Mouse (Mus musculus) heart, adult 2 months (tissue): ENCODE results near the gene Parp4. TPM values are rescaled to one million over a fixed set of nuclear protein-coding genes. Genes with fewer than 3 reads are reported as not detected.
A peak's percentile ranks its signal among the peaks of the same experiment; 100 is the strongest.

Experiments used
- DNase-seq, 2 experiments: peaks; one replicate each; pipeline ENCODE4 v3.0.0; 2021
- H3K27ac ChIP-seq: fragments of 200-600 bp; 2 replicates; pipeline ENCODE4 v1.8.1; 2022
- H3K27me3 ChIP-seq: fragments of 200-500 bp; 2 replicates; pipeline ENCODE4 v1.6.1; 2012; ENCODE audit warnings: mild to moderate bottlenecking, low read length, inconsistent platforms, mixed read lengths; ENCODE audit not compliant: control insufficient read depth, insufficient read depth
- H3K36me3 ChIP-seq: fragments of 200-500 bp; 2 replicates; pipeline ENCODE4 v1.6.1; 2012; ENCODE audit warnings: low read length, inconsistent platforms; ENCODE audit not compliant: control insufficient read depth, insufficient read depth
- H3K4me1 ChIP-seq: fragments of 200-500 bp; 2 replicates; pipeline ENCODE4 v1.6.1; 2011; ENCODE audit warnings: low read length; ENCODE audit not compliant: control insufficient read depth, insufficient read depth
- H3K4me3 ChIP-seq: fragments of 200-600 bp; 2 replicates; pipeline ENCODE4 v1.8.1; 2022
- H3K79me2 ChIP-seq: fragments of 200-500 bp; replicated peaks from 2 replicates; pipeline ENCODE4 v1.6.1; 2012; ENCODE audit warnings: mild to moderate bottlenecking, inconsistent platforms, low read length, moderate library complexity, mixed read lengths; ENCODE audit not compliant: control insufficient read depth, insufficient read depth
- H3K9ac ChIP-seq: fragments of 200-500 bp; 2 replicates; pipeline ENCODE4 v1.6.1; 2012; ENCODE audit warnings: low read depth, mild to moderate bottlenecking, control low read depth, inconsistent platforms, low read length, mixed read lengths
- CTCF ChIP-seq: fragments of 200-600 bp; IDR thresholded peaks from 2 replicates; pipeline ENCODE4 v1.8.1; 2022; ENCODE audit warnings: antibody characterized with exemption, mild to moderate bottlenecking, moderate library complexity
- EP300 ChIP-seq: fragments of 200-500 bp; IDR thresholded peaks from 2 replicates; pipeline ENCODE4 v1.6.1; 2011; ENCODE audit warnings: low read depth, low read length, control low read depth; ENCODE audit not compliant: insufficient read depth
- POLR2A ChIP-seq: fragments of 200-500 bp; IDR thresholded peaks from 2 replicates; pipeline ENCODE4 v1.6.1; 2011; ENCODE audit warnings: mild to moderate bottlenecking, low read depth, low read length, control low read depth; ENCODE audit not compliant: insufficient read depth
- WGBS: fragments of 180-500 bp; shearing (Covaris S2); methylation state at CpG from one replicate; pipeline ENCODE4 v1.1.7; 2018; 5-methylcytosine and 5-hydroxymethylcytosine counted together
- intact Hi-C: fragments of 180-260 bp; cut with DNase I; formaldehyde crosslinking; loops from one replicate; pipeline ENCODE4 v1.15.1; 2025
- polyA plus RNA-seq: library from polyadenylated mRNA; depleted of rRNA; stranded (reverse); fragments of >200 nt; gene quantifications from 2 replicates; pipeline ENCODE4 v1.2.3, GENCODE M21; 2012
- total RNA-seq, 2 experiments: library from RNA; stranded (reverse); gene quantifications; 2 replicates each; pipeline ENCODE4 v1.2.3; 2021

The Parp4 gene
- total and polyA plus RNA-seq, 3 experiments = 9.2 to 33.9 (median 27.1) TPM

DNA sequence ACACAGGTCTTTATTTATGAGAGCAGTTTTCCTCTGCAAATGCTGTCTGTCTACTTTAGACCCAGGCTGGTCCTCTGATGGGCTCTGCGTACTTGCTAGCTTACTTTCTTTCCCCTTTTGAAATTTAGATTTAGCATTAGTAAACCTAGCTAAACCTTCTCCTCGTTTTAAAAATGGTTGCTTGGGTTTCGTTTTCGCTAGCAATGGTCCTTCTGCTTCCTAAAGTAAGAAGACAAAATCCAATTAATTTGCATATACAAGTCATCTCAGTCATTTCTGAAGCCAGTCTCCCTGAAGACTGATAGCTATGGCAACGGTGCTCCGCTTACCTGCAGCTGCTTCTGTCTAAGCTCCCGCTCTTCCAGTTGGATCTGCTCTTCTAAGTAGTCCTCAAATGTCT, 22.1 kb upstream of the Parp4 start:
- no peak overlapping the region for H3K4me3 ChIP-seq
- no peaks in the 10 kb centered on the region for H3K27me3 ChIP-seq
- no peak overlapping the region for H3K27ac ChIP-seq
- TF ChIP-seq POLR2A (no peak), EP300 (no peak), CTCF (no peak)
- no peak overlapping the region for H3K9ac ChIP-seq
- H3K36me3 ChIP-seq = no peaks in the 10 kb centered on the region
- intact Hi-C loops = no loop called here
- DNase-seq = no peak
- no peaks in the 10 kb centered on the region for H3K79me2 ChIP-seq
- no peaks in the 10 kb centered on the region for H3K4me1 ChIP-seq
- WGBS = 94% methylated on average over 7 of the region's 7 CpGs

DNA sequence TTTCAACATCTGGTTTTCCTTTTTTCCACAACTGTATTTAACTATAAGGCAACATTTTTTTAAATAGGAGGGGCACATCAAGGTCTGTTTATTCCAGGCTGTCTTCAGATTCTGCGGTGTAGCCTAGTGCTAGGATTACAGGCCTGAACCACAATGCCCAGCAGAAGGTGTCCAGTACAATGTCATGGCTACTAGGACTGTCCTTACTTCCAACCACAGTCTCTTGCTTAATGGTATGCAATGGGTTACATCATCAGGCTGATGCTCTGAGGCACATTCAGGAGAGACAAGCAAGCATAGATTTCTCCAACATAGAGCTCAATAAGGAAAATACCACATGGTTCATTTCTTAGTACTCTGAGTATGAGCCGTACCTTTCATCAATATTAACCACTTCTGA, 20.7 kb upstream of the Parp4 start:
- no peak for DNase-seq
- Histone ChIP-seq H3K27me3 (no peaks in the 10 kb centered on the region), H3K9ac (no peak overlapping the region), H3K4me3 (no peak overlapping the region), H3K4me1 (no peaks in the 10 kb centered on the region), H3K36me3 (no peaks in the 10 kb centered on the region), H3K27ac (no peak overlapping the region), H3K79me2 (no peaks in the 10 kb centered on the region)
- no peak for TF ChIP-seq POLR2A
- TF ChIP-seq EP300 = no peak
- no peak for TF ChIP-seq CTCF
- 93% methylated on average over 2 of the region's 2 CpGs for WGBS
- intact Hi-C loops = no loop called here

GRCm38 (mm10) chr14:56559134-56559533, 16.3 kb upstream of the Parp4 start:
- Histone ChIP-seq H3K27ac (no peak overlapping the region), H3K4me3 (no peak overlapping the region), H3K4me1 (no peaks in the 10 kb centered on the region), H3K36me3 (no peaks in the 10 kb centered on the region), H3K27me3 (no peaks in the 10 kb centered on the region), H3K79me2 (no peaks in the 10 kb centered on the region), H3K9ac (no peak overlapping the region)
- no peak for TF ChIP-seq POLR2A
- no peak for TF ChIP-seq EP300
- no peak for TF ChIP-seq CTCF
- 90% methylated on average over 3 of the region's 3 CpGs for WGBS
- DNase-seq = no peak
- intact Hi-C loops = no loop called here

GRCm38 (mm10) chr14:56567476-56567875, 7.9 kb upstream of the Parp4 start:
- Histone ChIP-seq H3K79me2 (no peaks in the 10 kb centered on the region), H3K9ac (no peak overlapping the region), H3K4me3 (no peak overlapping the region), H3K27me3 (no peaks in the 10 kb centered on the region), H3K36me3 (no peaks in the 10 kb centered on the region), H3K27ac (peak overlapping the region; percentile 49), H3K4me1 (no peaks in the 10 kb centered on the region)
- no peak for DNase-seq
- 38% methylated on average over 7 of the region's 7 CpGs for WGBS
- intact Hi-C loops = no loop called here
- TF ChIP-seq POLR2A (no peak), EP300 (no peak), CTCF (no peak)

DNA sequence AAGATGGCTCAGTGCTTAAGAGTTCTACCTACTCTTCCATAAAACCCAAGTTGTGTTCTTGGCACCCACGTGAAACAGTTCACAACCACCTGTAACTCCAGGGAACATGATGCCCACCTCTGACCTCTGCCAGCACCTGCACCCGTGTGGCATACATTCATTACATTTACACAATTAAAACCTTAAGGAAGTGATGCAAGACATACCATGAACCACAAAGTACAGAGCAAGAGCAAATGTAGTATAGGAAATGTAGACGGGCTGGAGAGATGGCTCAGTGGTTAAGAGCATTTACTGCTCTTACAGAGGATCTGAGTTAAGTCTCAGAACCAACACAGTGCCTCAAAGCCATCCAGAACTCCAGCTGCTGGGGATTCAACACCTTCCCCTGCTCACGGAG, 6.4 kb upstream of the Parp4 start:
- 84% methylated on average over 4 of the region's 4 CpGs for whole genome bisulfite sequencing
- H3K27me3 ChIP-seq = no peaks in the 10 kb centered on the region
- no peaks in the 10 kb centered on the region for H3K79me2 ChIP-seq

GRCm38 (mm10) chr14:56571310-56572093, 3.9 kb upstream of the Parp4 start:
- Histone ChIP-seq H3K79me2 (no peaks in the 10 kb centered on the region; the same call in 1 of the 2 replicates), H3K27me3 (no peaks in the 10 kb centered on the region), H3K4me1 (peaks cover 2% of the 10 kb centered on the region), H3K27ac (no peak overlapping the region), H3K9ac (peak overlapping the region; percentile 54), H3K4me3 (peak overlapping the region; percentile 81), H3K36me3 (no peaks in the 10 kb centered on the region)
- intact Hi-C loops = loop anchor here (10.0 kb wide), 1 partner anchor 203 kb away; the partner anchor contains the start of gene Pspc1
- TF ChIP-seq EP300 (0 out of 2 replicates have a peak, but pooled peaks have one; percentile 27), POLR2A (peak; percentile 57), CTCF (no peak)
- peak; percentile 95 to 96 for DNase-seq
- WGBS = under 1% methylated on average over 58 of the region's 59 CpGs

More for the DNA sequence above, 6.4 kb upstream of the Parp4 start:
- no peak for DNase-seq
- Histone ChIP-seq H3K27ac (no peak overlapping the region), H3K9ac (no peak overlapping the region), H3K4me3 (no peak overlapping the region), H3K4me1 (no peaks in the 10 kb centered on the region), H3K36me3 (no peaks in the 10 kb centered on the region)
- intact Hi-C loops = no loop called here
- TF ChIP-seq CTCF = no peak
- TF ChIP-seq EP300 = no peak
- TF ChIP-seq POLR2A = no peak
